Mouse (Mus musculus): ENCODE results near the gene Utrn. TPM values are rescaled to one million over a fixed set of nuclear protein-coding genes. Genes with fewer than 3 reads are reported as not detected.
A peak's percentile ranks its signal among the peaks of the same experiment; 100 is the strongest.

The Utrn gene
- polyA plus RNA-seq, 1 experiment from 2014 or later: 23.6 TPM

GRCm38 (mm10) chr10:12893339-12893738 is 24.2 kb upstream of the Utrn start:
- Histone ChIP-seq H3K9me3 (no peaks in the 10 kb centered on the region), H3K4me2 (replicated peaks) (no peak overlapping the region), H3K27me3 (no peaks in the 10 kb centered on the region), H3K4me1 (replicated peaks) (no peaks in the 10 kb centered on the region), H3K27ac (no peak overlapping the region), H3K9ac (replicated peaks) (no peak overlapping the region), H3K4me3 (replicated peaks) (no peak overlapping the region), H3K36me3 (no peaks in the 10 kb centered on the region)
- ATAC-seq: no peak
- WGBS: 100% methylated on average over 3 of the region's 3 CpGs

GRCm38 (mm10) chr10:12888373-12888772 is 19.2 kb upstream of the Utrn start:
- no peaks in the 10 kb centered on the region for H3K9me3 ChIP-seq
- no peaks in the 10 kb centered on the region for H3K27me3 ChIP-seq
- no peaks in the 10 kb centered on the region for H3K36me3 ChIP-seq
- no peak overlapping the region for H3K9ac ChIP-seq (replicated peaks)
- H3K4me1 ChIP-seq (replicated peaks): no peaks in the 10 kb centered on the region
- ATAC-seq: no peak
- H3K4me2 ChIP-seq (replicated peaks): no peak overlapping the region
- H3K4me3 ChIP-seq (replicated peaks): no peak overlapping the region
- 80% methylated on average over 13 of the region's 13 CpGs for WGBS
- H3K27ac ChIP-seq: no peak overlapping the region

GRCm38 (mm10) chr10:12887792-12888191 is 18.6 kb upstream of the Utrn start:
- no peak overlapping the region for H3K4me3 ChIP-seq (replicated peaks)
- H3K9ac ChIP-seq (replicated peaks): no peak overlapping the region
- H3K4me2 ChIP-seq (replicated peaks): no peak overlapping the region
- WGBS: 75% methylated on average over 2 of the region's 2 CpGs
- H3K27ac ChIP-seq: no peak overlapping the region
- H3K27me3 ChIP-seq: no peaks in the 10 kb centered on the region
- no peaks in the 10 kb centered on the region for H3K36me3 ChIP-seq
- no peak for ATAC-seq
- no peaks in the 10 kb centered on the region for H3K9me3 ChIP-seq
- no peaks in the 10 kb centered on the region for H3K4me1 ChIP-seq (replicated peaks)

- no peak for ATAC-seq
- Histone ChIP-seq H3K9ac (replicated peaks) (no peak overlapping the region), H3K27me3 (no peaks in the 10 kb centered on the region), H3K4me1 (replicated peaks) (peaks cover under 1% of the 10 kb centered on the region; the same call in 1 of the 2 replicates), H3K36me3 (no peaks in the 10 kb centered on the region), H3K9me3 (no peaks in the 10 kb centered on the region), H3K4me3 (replicated peaks) (no peak overlapping the region), H3K27ac (no peak overlapping the region), H3K4me2 (replicated peaks) (no peak overlapping the region)
- 63% methylated on average over 8 of the region's 8 CpGs for WGBS
Observed at GRCm38 (mm10) chr10:12884308-12884948, 15.3 kb upstream of the Utrn start.

GRCm38 (mm10) chr10:12881911-12882310 is 12.7 kb upstream of the Utrn start:
- Histone ChIP-seq H3K4me1 (replicated peaks) (peaks cover 10% of the 10 kb centered on the region), H3K9me3 (no peaks in the 10 kb centered on the region), H3K4me2 (replicated peaks) (no peak overlapping the region), H3K36me3 (no peaks in the 10 kb centered on the region), H3K4me3 (replicated peaks) (no peak overlapping the region), H3K27ac (no peak overlapping the region), H3K9ac (replicated peaks) (no peak overlapping the region), H3K27me3 (no peaks in the 10 kb centered on the region)
- no peak for ATAC-seq
- WGBS: 72% methylated on average over 4 of the region's 4 CpGs

- ATAC-seq: peak; percentile 56; the same call in 1 of the 2 replicates
- peak overlapping the region; percentile 31 for H3K4me2 ChIP-seq (replicated peaks)
- no peak overlapping the region for H3K4me3 ChIP-seq (replicated peaks)
- no peaks in the 10 kb centered on the region for H3K9me3 ChIP-seq
- H3K27me3 ChIP-seq: no peaks in the 10 kb centered on the region
- H3K4me1 ChIP-seq (replicated peaks): peaks cover 10% of the 10 kb centered on the region
- no peak overlapping the region for H3K27ac ChIP-seq
- H3K36me3 ChIP-seq: no peaks in the 10 kb centered on the region
- no peak overlapping the region for H3K9ac ChIP-seq (replicated peaks)
- 2% methylated on average over 3 of the region's 3 CpGs for WGBS
Observed at GRCm38 (mm10) chr10:12879313-12879695, 10.1 kb upstream of the Utrn start.

GRCm38 (mm10) chr10:12878661-12879312 is 9.6 kb upstream of the Utrn start:
- 4% methylated on average over 14 of the region's 14 CpGs for WGBS
- H3K4me3 ChIP-seq (replicated peaks): no peak overlapping the region; the same call in 1 of the 2 replicates
- peak overlapping the region; percentile 31 for H3K4me2 ChIP-seq (replicated peaks)
- peaks cover 10% of the 10 kb centered on the region for H3K4me1 ChIP-seq (replicated peaks)
- no peaks in the 10 kb centered on the region for H3K36me3 ChIP-seq
- H3K27ac ChIP-seq: no peak overlapping the region
- no peak overlapping the region for H3K9ac ChIP-seq (replicated peaks)
- peak; percentile 64 for ATAC-seq
- H3K27me3 ChIP-seq: no peaks in the 10 kb centered on the region
- no peaks in the 10 kb centered on the region for H3K9me3 ChIP-seq

- H3K4me2 ChIP-seq (replicated peaks): no peak overlapping the region
- H3K27ac ChIP-seq: no peak overlapping the region
- no peaks in the 10 kb centered on the region for H3K36me3 ChIP-seq
- H3K9ac ChIP-seq (replicated peaks): no peak overlapping the region
- ATAC-seq: no peak
- peaks cover 10% of the 10 kb centered on the region for H3K4me1 ChIP-seq (replicated peaks)
- H3K4me3 ChIP-seq (replicated peaks): no peak overlapping the region
- no peaks in the 10 kb centered on the region for H3K27me3 ChIP-seq
- no peaks in the 10 kb centered on the region for H3K9me3 ChIP-seq
- 71% methylated on average over 3 of the region's 3 CpGs for WGBS
Observed at GRCm38 (mm10) chr10:12876426-12876825, 7.3 kb upstream of the Utrn start.

GRCm38 (mm10) chr10:12875410-12875809 is 6.2 kb upstream of the Utrn start:
- ATAC-seq: no peak
- Histone ChIP-seq H3K9me3 (no peaks in the 10 kb centered on the region), H3K4me1 (replicated peaks) (peaks cover 10% of the 10 kb centered on the region), H3K4me3 (replicated peaks) (no peak overlapping the region), H3K27ac (no peak overlapping the region), H3K9ac (replicated peaks) (no peak overlapping the region), H3K4me2 (replicated peaks) (no peak overlapping the region), H3K27me3 (no peaks in the 10 kb centered on the region), H3K36me3 (no peaks in the 10 kb centered on the region)
- 84% methylated on average over 4 of the region's 4 CpGs for WGBS

- 82% methylated on average over 8 of the region's 8 CpGs for WGBS
- Histone ChIP-seq H3K4me2 (replicated peaks) (no peak overlapping the region), H3K4me3 (replicated peaks) (no peak overlapping the region), H3K27me3 (no peaks in the 10 kb centered on the region), H3K9ac (replicated peaks) (no peak overlapping the region), H3K36me3 (no peaks in the 10 kb centered on the region), H3K4me1 (replicated peaks) (peaks cover 10% of the 10 kb centered on the region), H3K27ac (no peak overlapping the region), H3K9me3 (no peaks in the 10 kb centered on the region)
- no peak for ATAC-seq
Observed at GRCm38 (mm10) chr10:12874577-12875277, 5.6 kb upstream of the Utrn start.

GRCm38 (mm10) chr10:12869846-12870245 is 681 bp upstream of the Utrn start:
- H3K4me1 ChIP-seq (replicated peaks): peaks cover 23% of the 10 kb centered on the region
- no peak overlapping the region for H3K9ac ChIP-seq (replicated peaks)
- WGBS: 43% methylated on average over 1 of the region's 1 CpGs
- H3K4me2 ChIP-seq (replicated peaks): peak overlapping the region; percentile 95
- H3K36me3 ChIP-seq: no peaks in the 10 kb centered on the region
- ATAC-seq: no peak
- H3K9me3 ChIP-seq: no peaks in the 10 kb centered on the region
- H3K27ac ChIP-seq: no peak overlapping the region
- peak overlapping the region; percentile 72 for H3K4me3 ChIP-seq (replicated peaks)
- peaks cover 12% of the 10 kb centered on the region; the same call in 1 of the 2 replicates for H3K27me3 ChIP-seq

Data from midbrain, embryonic 13.5 days (tissue).